13 mouse cellular contexts compared by ENCODE assay signal in the genomic region with DNA sequence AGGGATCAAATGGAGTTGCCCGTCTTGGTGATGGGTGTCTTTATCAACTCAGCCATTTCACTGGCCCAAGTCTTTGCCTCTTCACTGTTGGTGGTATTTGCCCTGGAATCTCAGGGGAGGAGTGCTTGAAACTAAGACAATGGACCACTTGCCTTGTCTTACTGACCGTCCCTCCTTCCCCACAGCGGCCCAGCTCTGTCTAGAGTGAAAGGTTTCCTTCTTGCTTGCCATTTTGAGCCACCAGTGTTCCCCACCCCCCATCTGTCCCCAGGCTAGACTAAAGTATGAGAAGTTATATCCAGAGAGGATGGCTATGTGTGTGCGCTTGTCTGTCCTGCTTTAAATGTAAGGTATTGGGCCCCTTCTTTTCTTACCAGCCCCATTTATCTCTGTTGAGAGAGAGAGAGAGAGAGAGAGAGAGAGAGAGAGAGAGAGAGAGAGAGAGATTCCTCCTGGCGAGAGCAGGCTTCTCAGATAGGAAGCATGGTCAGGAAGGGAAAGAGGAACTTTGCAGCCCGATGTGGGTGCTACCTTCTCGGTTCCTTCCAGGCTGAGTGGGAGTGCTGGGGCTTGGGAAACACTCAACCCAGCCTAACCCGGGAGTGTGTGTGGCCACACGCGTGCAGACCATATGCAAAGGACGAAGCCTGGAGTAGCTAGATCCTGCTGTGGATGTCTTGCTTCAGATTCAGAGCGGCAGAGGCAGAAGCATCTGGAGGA. TPM values are rescaled to one million over a fixed set of nuclear protein-coding genes. Genes with fewer than 3 reads are reported as not detected.
DNase-seq lines count a peak whose midpoint lies in the region; ATAC-seq lines count a peak whose summit lies in the region.
"Had no signal": no experiment of that assay in that cellular context is flagged by ENCODE, and none has a peak within 500 bp of the region (broad histone marks: within the 10 kb centered on the region; RNA-seq: fewer than 3 reads in every experiment).

No protein-coding gene starts in this region.

- H3K27me3 ChIP-seq in heart, embryonic 12.5 days (replicated peaks) = no peaks in the 10 kb centered on the region
- H3K27me3 ChIP-seq: heart, embryonic 15.5 days had no signal

- no peak overlapping the region for H3K27ac ChIP-seq in heart, embryonic 12.5 days (ENCODE audit: poor library complexity, severe bottlenecking)
- H3K27ac ChIP-seq: heart, embryonic 15.5 days had no signal

- no peaks in the 10 kb centered on the region for H3K36me3 ChIP-seq in heart, embryonic 12.5 days
- H3K36me3 ChIP-seq: heart, embryonic 15.5 days had no signal

- no peaks in the 10 kb centered on the region for H3K9me3 ChIP-seq in heart, embryonic 12.5 days (replicated peaks)
- H3K9me3 ChIP-seq: heart, embryonic 15.5 days had no signal

- ATAC-seq in heart, embryonic 12.5 days (ENCODE audit: insufficient number of reproducible peaks, low FRiP score) = no peak
- ATAC-seq in granulocyte monocyte progenitor cell, adult 5-6 weeks (replicated peaks; ENCODE audit: poor library complexity, severe bottlenecking) = peak; percentile 87
- ATAC-seq: forebrain, embryonic 14.5 days had no signal

- H3K4me1 ChIP-seq in heart, embryonic 12.5 days (replicated peaks) = peaks cover 18% of the 10 kb centered on the region

- no peak overlapping the region for H3K9ac ChIP-seq in heart, embryonic 12.5 days
- H3K9ac ChIP-seq: heart, embryonic 15.5 days had no signal

- 78% methylated on average over 12 of the region's 12 CpGs for WGBS in heart, embryonic 12.5 days

- peak; percentile 15 to 47 for DNase-seq in heart, adult 9 months (ENCODE audit: low spot score in 2 of 2)
- peak; percentile 50 for DNase-seq in B cell, adult 2 months
- DNase-seq in monocyte, adult 2 months (ENCODE audit: low read depth in 1 of 2, low spot score in 2 of 2) = peak; percentile 61
- no peak for DNase-seq in adrenal gland, adult 2 months
- DNase-seq in MN1 (ENCODE audit: low spot score) = no peak
- DNase-seq in adrenal gland, postnatal 4 days (ENCODE audit: low spot score in 2 of 2) = no peak
- DNase-seq: cerebellum, adult 2 months; kidney, adult 8-10 months; midbrain, embryonic 14.5 days had no signal

- H3K4me2 ChIP-seq in heart, embryonic 12.5 days = no peak overlapping the region
- H3K4me2 ChIP-seq: heart, embryonic 15.5 days had no signal

- H3K4me3 ChIP-seq in heart, embryonic 12.5 days = no peak overlapping the region
- H3K4me3 ChIP-seq: heart, embryonic 15.5 days had no signal

RNA-seq across cellular contexts. Expression of gene Rhoh, which starts 0.6 kb away (rescaled TPM):
- polyA plus RNA-seq in heart, embryonic 12.5 days (2016; fragmentation: Nextera tagmentation; extraction: Ambion mirVana) = 0.85 and 0.97 TPM in 2 replicates
- total RNA-seq in granulocyte monocyte progenitor cell, adult 5-6 weeks (2014; fragmentation: Nextera tagmentation) = 14.4 and 20.0 TPM in 2 replicates
- total RNA-seq in granulocyte monocyte progenitor cell, adult 5-6 weeks (2017) = 14.6 and 18.5 TPM in 2 replicates
- total RNA-seq in adrenal gland, adult 2 months (2021) = under 1 TPM; 0.52 to 0.69 TPM
- 0.18 and 0.29 TPM in 2 replicates for polyA plus RNA-seq in adrenal gland, adult 2 months (2012; rRNA removed)
- total RNA-seq in adrenal gland, postnatal 4 days (2021) = under 1 TPM; 0.59 to 0.76 TPM

Comparison
In these comparisons a context has a peak if more than half of its experiments do, and no peak if none do; other contexts are left out.
1. DNase-seq: peak in heart, adult 9 months (2 of 2), B cell, adult 2 months (2 of 2) and monocyte, adult 2 months (2 of 2); none in adrenal gland, adult 2 months (single experiment), MN1 (single experiment) and adrenal gland, postnatal 4 days (0 of 2).
2. RNA of gene Rhoh, which starts 0.6 kb away (total RNA-seq): 14.4 to 20.0 TPM in granulocyte monocyte progenitor cell, adult 5-6 weeks; 0.59 to 0.76 TPM in adrenal gland, postnatal 4 days and 0.52 to 0.69 TPM in adrenal gland, adult 2 months; every median in the first group is over 4 times any median in the second.